Mouse (Mus musculus): Measurements from ENCODE around the gene Mvd. TPM values are rescaled to one million over a fixed set of nuclear protein-coding genes. Genes with fewer than 3 reads are reported as not detected.
A peak's percentile ranks its signal among the peaks of the same experiment; 100 is the strongest.

Mvd gene
- polyA plus RNA-seq, 1 experiment = 18.1 TPM

DNA sequence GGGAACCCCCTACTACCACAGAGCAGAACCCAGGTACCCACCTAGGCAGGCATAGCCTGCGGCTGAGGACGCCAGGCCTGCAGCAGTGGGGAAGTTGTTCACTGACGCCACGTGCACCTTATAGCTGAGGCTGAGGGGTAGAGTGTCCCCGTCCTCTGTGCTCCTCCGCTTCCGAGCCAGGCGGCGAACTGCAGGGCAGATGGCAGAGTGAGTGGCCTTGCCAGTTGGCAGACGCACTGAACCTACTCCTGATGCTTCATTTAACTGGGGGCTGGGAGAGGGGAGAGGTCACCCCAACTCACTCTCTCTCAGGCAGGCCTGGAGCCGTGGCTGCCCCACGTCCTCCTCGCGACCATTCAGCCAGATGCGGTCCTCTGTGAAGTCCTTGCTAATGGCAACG, 3.9 kb downstream of the Mvd start:
- H3K4me1 ChIP-seq (ENCODE audit: control insufficient read depth, insufficient read depth, low read length) = no peaks in the 10 kb centered on the region
- no peak overlapping the region for H3K27ac ChIP-seq (ENCODE audit: insufficient read depth, low read length)
- TF ChIP-seq CTCF (IDR thresholded peaks at IDR 0.05; ENCODE audit: borderline replicate concordance, insufficient read depth, low read length) (no peak), POLR2A (IDR thresholded peaks at IDR 0.05; ENCODE audit: low read depth, low read length) (no peak)
- H3K4me3 ChIP-seq (ENCODE audit: insufficient read depth, low read length) = no peak overlapping the region

- H3K4me1 ChIP-seq (ENCODE audit: control insufficient read depth, insufficient read depth, low read length) = no peaks in the 10 kb centered on the region
- no peak overlapping the region for H3K27ac ChIP-seq (ENCODE audit: insufficient read depth, low read length)
- TF ChIP-seq POLR2A (IDR thresholded peaks at IDR 0.05; ENCODE audit: low read depth, low read length) = no peak
- TF ChIP-seq CTCF (IDR thresholded peaks at IDR 0.05; ENCODE audit: borderline replicate concordance, insufficient read depth, low read length) = no peak
- no peak overlapping the region for H3K4me3 ChIP-seq (ENCODE audit: insufficient read depth, low read length)
Measured at GRCm38 (mm10) chr8:122437708-122438331, 5.4 kb downstream of the Mvd start.

GRCm38 (mm10) chr8:122436586-122437125, 6.6 kb downstream of the Mvd start:
- Histone ChIP-seq H3K4me3 (ENCODE audit: insufficient read depth, low read length) (no peak overlapping the region), H3K4me1 (ENCODE audit: control insufficient read depth, insufficient read depth, low read length) (no peaks in the 10 kb centered on the region), H3K27ac (ENCODE audit: insufficient read depth, low read length) (no peak overlapping the region)
- TF ChIP-seq POLR2A (IDR thresholded peaks at IDR 0.05; ENCODE audit: low read depth, low read length) = no peak
- TF ChIP-seq CTCF (IDR thresholded peaks at IDR 0.05; ENCODE audit: borderline replicate concordance, insufficient read depth, low read length) = no peak

GRCm38 (mm10) chr8:122436146-122436545, 7.1 kb downstream of the Mvd start:
- H3K4me1 ChIP-seq (ENCODE audit: control insufficient read depth, insufficient read depth, low read length) = no peaks in the 10 kb centered on the region
- H3K4me3 ChIP-seq (ENCODE audit: insufficient read depth, low read length) = no peak overlapping the region
- no peak for TF ChIP-seq CTCF (IDR thresholded peaks at IDR 0.05; ENCODE audit: borderline replicate concordance, insufficient read depth, low read length)
- TF ChIP-seq POLR2A (IDR thresholded peaks at IDR 0.05; ENCODE audit: low read depth, low read length) = no peak
- no peak overlapping the region for H3K27ac ChIP-seq (ENCODE audit: insufficient read depth, low read length)

GRCm38 (mm10) chr8:122435375-122435774, 7.8 kb downstream of the Mvd start:
- TF ChIP-seq POLR2A (IDR thresholded peaks at IDR 0.05; ENCODE audit: low read depth, low read length) (no peak), CTCF (IDR thresholded peaks at IDR 0.05; ENCODE audit: borderline replicate concordance, insufficient read depth, low read length) (peak; percentile 12; the same call in 1 of the 2 replicates)
- no peak overlapping the region for H3K4me3 ChIP-seq (ENCODE audit: insufficient read depth, low read length)
- no peaks in the 10 kb centered on the region for H3K4me1 ChIP-seq (ENCODE audit: control insufficient read depth, insufficient read depth, low read length)
- no peak overlapping the region for H3K27ac ChIP-seq (ENCODE audit: insufficient read depth, low read length)

- H3K4me1 ChIP-seq (ENCODE audit: control insufficient read depth, insufficient read depth, low read length) = no peaks in the 10 kb centered on the region
- H3K27ac ChIP-seq (ENCODE audit: insufficient read depth, low read length) = no peak overlapping the region
- no peak overlapping the region for H3K4me3 ChIP-seq (ENCODE audit: insufficient read depth, low read length)
- TF ChIP-seq CTCF (IDR thresholded peaks at IDR 0.05; ENCODE audit: borderline replicate concordance, insufficient read depth, low read length) = peak; percentile 12; the same call in 1 of the 2 replicates
- TF ChIP-seq POLR2A (IDR thresholded peaks at IDR 0.05; ENCODE audit: low read depth, low read length) = no peak
Measured at GRCm38 (mm10) chr8:122433269-122433905, 9.8 kb downstream of the Mvd start.

GRCm38 (mm10) chr8:122432443-122433268, 10.6 kb downstream of the Mvd start, which contains the start of gene Cyba:
Cyba (minus strand) TSS chr8:122432930.
- no peak within 1 kb of the TSS for H3K27ac ChIP-seq (ENCODE audit: insufficient read depth, low read length)
- no peak for TF ChIP-seq CTCF (IDR thresholded peaks at IDR 0.05; ENCODE audit: borderline replicate concordance, insufficient read depth, low read length)
- TF ChIP-seq POLR2A (IDR thresholded peaks at IDR 0.05; ENCODE audit: low read depth, low read length) = peak; percentile 93
- no peaks in the 10 kb centered on the region for H3K4me1 ChIP-seq (ENCODE audit: control insufficient read depth, insufficient read depth, low read length)
- peak within 1 kb of the TSS; percentile 70 for H3K4me3 ChIP-seq (ENCODE audit: insufficient read depth, low read length)

DNA sequence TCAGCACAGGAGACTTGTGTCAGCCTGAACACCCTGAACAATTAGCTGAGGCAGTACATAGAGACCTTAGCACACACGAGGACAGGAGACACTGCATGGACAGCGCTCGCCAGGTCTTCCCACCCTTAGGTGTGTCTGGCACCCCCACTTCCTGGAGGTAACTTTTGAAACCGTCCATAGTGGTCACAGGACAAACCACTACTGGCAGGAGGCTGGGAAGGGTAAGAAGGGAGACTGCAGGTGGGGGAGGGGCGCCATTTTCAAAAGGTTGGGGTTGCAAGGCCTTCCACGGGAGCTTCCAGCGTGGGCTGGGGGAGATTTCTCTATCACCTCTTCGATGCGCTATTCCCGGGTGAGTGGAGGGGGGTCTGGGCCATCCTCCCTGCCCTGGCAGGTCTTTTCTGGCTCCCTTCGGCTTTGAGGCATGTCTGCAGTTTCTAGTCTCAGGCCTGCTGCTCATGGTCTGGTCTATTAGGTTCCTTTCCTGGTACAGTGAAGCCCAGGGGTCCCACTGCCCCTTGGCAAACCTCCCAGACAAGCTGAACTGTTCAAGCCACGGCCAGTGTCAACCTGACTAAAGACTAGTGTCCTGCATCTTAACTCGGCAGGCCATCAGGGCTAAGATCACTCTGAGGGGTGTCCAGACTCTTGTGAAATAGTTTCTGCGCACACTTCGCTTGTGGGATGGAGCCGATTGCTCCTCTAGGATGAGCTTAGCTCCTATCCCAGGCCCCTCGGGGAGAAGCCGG, 11.4 kb downstream of the Mvd start:
- Histone ChIP-seq H3K4me1 (ENCODE audit: control insufficient read depth, insufficient read depth, low read length) (no peaks in the 10 kb centered on the region), H3K4me3 (ENCODE audit: insufficient read depth, low read length) (peak overlapping the region; percentile 70), H3K27ac (ENCODE audit: insufficient read depth, low read length) (no peak overlapping the region)
- TF ChIP-seq POLR2A (IDR thresholded peaks at IDR 0.05; ENCODE audit: low read depth, low read length) (no peak), CTCF (IDR thresholded peaks at IDR 0.05; ENCODE audit: borderline replicate concordance, insufficient read depth, low read length) (no peak)

DNA sequence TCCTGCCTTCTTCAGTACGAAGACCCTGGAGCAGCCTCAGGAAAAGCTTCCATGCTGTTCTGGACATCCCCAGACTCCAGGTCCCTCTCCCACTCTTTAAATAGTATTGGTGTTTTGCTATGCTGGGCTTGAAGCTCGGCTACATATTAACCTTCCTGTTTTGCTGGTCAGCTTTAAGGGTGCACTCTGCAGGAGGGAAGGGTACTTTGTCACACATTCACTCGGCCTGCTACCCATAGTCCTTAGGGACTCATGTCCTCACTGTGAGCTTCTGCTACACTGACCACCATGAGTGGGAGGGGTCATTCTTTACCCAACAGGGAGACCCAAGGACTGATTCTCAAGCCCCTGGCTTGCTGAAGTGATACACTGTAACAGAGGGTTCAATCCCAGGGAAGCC, 12.6 kb downstream of the Mvd start:
- Histone ChIP-seq H3K27ac (ENCODE audit: insufficient read depth, low read length) (no peak overlapping the region), H3K4me1 (ENCODE audit: control insufficient read depth, insufficient read depth, low read length) (no peaks in the 10 kb centered on the region), H3K4me3 (ENCODE audit: insufficient read depth, low read length) (no peak overlapping the region)
- TF ChIP-seq POLR2A (IDR thresholded peaks at IDR 0.05; ENCODE audit: low read depth, low read length) = no peak
- no peak for TF ChIP-seq CTCF (IDR thresholded peaks at IDR 0.05; ENCODE audit: borderline replicate concordance, insufficient read depth, low read length)
